Mouse (Mus musculus) limb, embryonic 15.5 days (tissue): ENCODE measurements around the gene Nhsl1. TPM values are rescaled to one million over a fixed set of nuclear protein-coding genes. Genes with fewer than 3 reads are reported as not detected.
A peak's percentile ranks its signal among the peaks of the same experiment; 100 is the strongest.

Experiments used
- ATAC-seq: fragments of 200-750 bp; cut with Nextera tagmentation; 2 replicates; pipeline ENCODE4 v1.8.0; 2017; ENCODE audit warnings: low read depth, moderate TSS enrichment; ENCODE audit not compliant: insufficient number of reproducible peaks, low FRiP score, low TSS enrichment
- H3K27ac ChIP-seq: fragments of 300-500 bp; sonication (generic); 2 replicates; pipeline ENCODE4 v1.5.1; 2015; ENCODE audit warnings: moderate library complexity, mild to moderate bottlenecking, inconsistent platforms
- H3K27me3 ChIP-seq: fragments of 300-500 bp; sonication (generic); 2 replicates; pipeline ENCODE4 v1.6.1; 2015; ENCODE audit warnings: inconsistent platforms
- H3K36me3 ChIP-seq: fragments of 300-500 bp; sonication (generic); 2 replicates; pipeline ENCODE4 v1.6.1; 2015; ENCODE audit warnings: inconsistent platforms
- H3K4me1 ChIP-seq: fragments of 300-500 bp; sonication (generic); 2 replicates; pipeline ENCODE4 v1.6.1; 2015; ENCODE audit warnings: inconsistent platforms
- H3K4me2 ChIP-seq: fragments of 300-500 bp; sonication (generic); 2 replicates; pipeline ENCODE4 v1.6.1; 2015; ENCODE audit warnings: mild to moderate bottlenecking, inconsistent platforms
- H3K4me3 ChIP-seq: fragments of 300-500 bp; sonication (generic); 2 replicates; pipeline ENCODE4 v1.5.1; 2015; ENCODE audit warnings: mild to moderate bottlenecking, inconsistent platforms
- H3K9ac ChIP-seq: fragments of 300-500 bp; sonication (generic); 2 replicates; pipeline ENCODE4 v1.6.1; 2015; ENCODE audit warnings: inconsistent platforms
- H3K9me3 ChIP-seq: fragments of 300-500 bp; sonication (generic); 2 replicates; pipeline ENCODE4 v1.6.1; 2016; ENCODE audit warnings: inconsistent platforms
- WGBS: fragments of 180-500 bp; shearing (Covaris S2); methylation state at CpG from one replicate; pipeline ENCODE4 v1.1.7; 2015; 5-methylcytosine and 5-hydroxymethylcytosine counted together
- polyA plus RNA-seq: library from polyadenylated mRNA; unstranded; fragments of >200 nt; fragmentation: Nextera tagmentation; extraction: Ambion mirVana; gene quantifications from 2 replicates; pipeline ENCODE4 v1.2.1, GENCODE M21; 2015

Nhsl1 gene
- polyA plus RNA-seq, 1 experiment from 2014 or later, result 11.5 TPM

- Histone ChIP-seq H3K4me1 (peaks cover 30% of the 10 kb centered on the region), H3K9me3 (no peaks in the 10 kb centered on the region), H3K27me3 (no peaks in the 10 kb centered on the region), H3K27ac (peak overlapping the region; percentile 38; the same call in 1 of the 2 replicates), H3K36me3 (peaks cover 34% of the 10 kb centered on the region), H3K4me2 (no peak overlapping the region), H3K4me3 (no peak overlapping the region), H3K9ac (no peak overlapping the region)
- WGBS, result 54% methylated on average over 20 of the region's 20 CpGs
- ATAC-seq, result no peak
These were observed 208.3 kb downstream of the Nhsl1 start for GRCm38 (mm10) chr10:18526851-18527675.

GRCm38 (mm10) chr10:18527766-18528165, 209.0 kb downstream of the Nhsl1 start:
- 48% methylated on average over 7 of the region's 7 CpGs for WGBS
- H3K4me3 ChIP-seq, result no peak overlapping the region
- H3K27me3 ChIP-seq, result no peaks in the 10 kb centered on the region
- ATAC-seq, result no peak
- H3K27ac ChIP-seq, result 0 out of 2 replicates have a peak overlapping the region, but pooled peaks have one; percentile 33
- no peak overlapping the region for H3K9ac ChIP-seq
- no peaks in the 10 kb centered on the region for H3K9me3 ChIP-seq
- H3K4me1 ChIP-seq, result peaks cover 30% of the 10 kb centered on the region
- peaks cover 35% of the 10 kb centered on the region for H3K36me3 ChIP-seq
- H3K4me2 ChIP-seq, result no peak overlapping the region

GRCm38 (mm10) chr10:18528475-18528874, 209.7 kb downstream of the Nhsl1 start:
- Histone ChIP-seq H3K27me3 (no peaks in the 10 kb centered on the region), H3K4me3 (no peak overlapping the region), H3K9me3 (no peaks in the 10 kb centered on the region), H3K4me1 (peaks cover 30% of the 10 kb centered on the region), H3K4me2 (0 out of 2 replicates have a peak overlapping the region, but pooled peaks have one; percentile 5), H3K9ac (no peak overlapping the region), H3K36me3 (peaks cover 35% of the 10 kb centered on the region), H3K27ac (peak overlapping the region; percentile 33; the same call in 1 of the 2 replicates)
- WGBS, result 40% methylated on average over 5 of the region's 5 CpGs
- ATAC-seq, result no peak

GRCm38 (mm10) chr10:18529177-18529576, 210.4 kb downstream of the Nhsl1 start:
- Histone ChIP-seq H3K36me3 (peaks cover 30% of the 10 kb centered on the region), H3K4me3 (no peak overlapping the region), H3K9ac (no peak overlapping the region), H3K27ac (no peak overlapping the region), H3K9me3 (no peaks in the 10 kb centered on the region), H3K4me1 (peaks cover 30% of the 10 kb centered on the region), H3K4me2 (no peak overlapping the region), H3K27me3 (no peaks in the 10 kb centered on the region)
- ATAC-seq, result no peak
- 79% methylated on average over 4 of the region's 4 CpGs for WGBS

- WGBS, result 80% methylated on average over 4 of the region's 4 CpGs
- H3K4me3 ChIP-seq, result no peak overlapping the region
- no peak overlapping the region for H3K4me2 ChIP-seq
- no peak for ATAC-seq
- H3K36me3 ChIP-seq, result peaks cover 22% of the 10 kb centered on the region
- H3K9ac ChIP-seq, result no peak overlapping the region
- H3K4me1 ChIP-seq, result peaks cover 30% of the 10 kb centered on the region
- no peaks in the 10 kb centered on the region for H3K9me3 ChIP-seq
- no peak overlapping the region for H3K27ac ChIP-seq
- H3K27me3 ChIP-seq, result no peaks in the 10 kb centered on the region
These were observed 211.4 kb downstream of the Nhsl1 start for GRCm38 (mm10) chr10:18530161-18530560.

GRCm38 (mm10) chr10:18532293-18532692, 213.5 kb downstream of the Nhsl1 start:
- Histone ChIP-seq H3K9me3 (no peaks in the 10 kb centered on the region), H3K4me1 (peaks cover 11% of the 10 kb centered on the region), H3K9ac (no peak overlapping the region), H3K27ac (no peak overlapping the region), H3K4me2 (no peak overlapping the region), H3K4me3 (no peak overlapping the region), H3K27me3 (no peaks in the 10 kb centered on the region), H3K36me3 (peaks cover 17% of the 10 kb centered on the region)
- ATAC-seq, result no peak
- WGBS, result 41% methylated on average over 8 of the region's 8 CpGs

GRCm38 (mm10) chr10:18536889-18537288, 218.1 kb downstream of the Nhsl1 start:
- Histone ChIP-seq H3K9me3 (no peaks in the 10 kb centered on the region), H3K27me3 (no peaks in the 10 kb centered on the region), H3K27ac (no peak overlapping the region), H3K4me3 (no peak overlapping the region), H3K9ac (no peak overlapping the region), H3K4me2 (no peak overlapping the region), H3K4me1 (no peaks in the 10 kb centered on the region), H3K36me3 (peaks cover 9% of the 10 kb centered on the region)
- 90% methylated on average over 2 of the region's 2 CpGs for WGBS
- ATAC-seq, result no peak

- peak overlapping the region; percentile 74; the same call in 1 of the 2 replicates for H3K27ac ChIP-seq
- WGBS, result 7% methylated on average over 13 of the region's 13 CpGs
- H3K4me2 ChIP-seq, result peak overlapping the region; percentile 82
- H3K4me3 ChIP-seq, result peak overlapping the region; percentile 61
- no peak for ATAC-seq
- H3K9me3 ChIP-seq, result no peaks in the 10 kb centered on the region
- H3K27me3 ChIP-seq, result no peaks in the 10 kb centered on the region
- H3K36me3 ChIP-seq, result no peaks in the 10 kb centered on the region
- peak overlapping the region; percentile 50 for H3K9ac ChIP-seq
- H3K4me1 ChIP-seq, result peaks cover 17% of the 10 kb centered on the region
These were observed 226.5 kb downstream of the Nhsl1 start for GRCm38 (mm10) chr10:18545309-18545708.

GRCm38 (mm10) chr10:18545813-18546235, 227.0 kb downstream of the Nhsl1 start, which contains the start of gene Hebp2:
TSS of gene Hebp2 (minus strand) at chr10:18546076.
- Histone ChIP-seq H3K9me3 (no peaks in the 10 kb centered on the region), H3K9ac (peak within 1 kb of the TSS; percentile 50), H3K4me3 (peak within 1 kb of the TSS; percentile 61), H3K4me2 (peak within 1 kb of the TSS; percentile 82), H3K27ac (peak within 1 kb of the TSS; percentile 74), H3K36me3 (no peaks in the 10 kb centered on the region), H3K27me3 (no peaks in the 10 kb centered on the region), H3K4me1 (peaks cover 17% of the 10 kb centered on the region)
- WGBS, result 1% methylated on average over 22 of the region's 22 CpGs
- ATAC-seq, result peak; percentile 75; the same call in 1 of the 2 replicates

- Histone ChIP-seq H3K36me3 (no peaks in the 10 kb centered on the region), H3K9me3 (no peaks in the 10 kb centered on the region), H3K9ac (no peak overlapping the region), H3K4me2 (no peak overlapping the region), H3K27me3 (no peaks in the 10 kb centered on the region), H3K4me3 (no peak overlapping the region), H3K27ac (no peak overlapping the region), H3K4me1 (peaks cover 17% of the 10 kb centered on the region)
- ATAC-seq, result no peak
- WGBS, result 84% methylated on average over 4 of the region's 4 CpGs
These were observed 228.6 kb downstream of the Nhsl1 start for GRCm38 (mm10) chr10:18547381-18547780.

GRCm38 (mm10) chr10:18549321-18550216, 230.8 kb downstream of the Nhsl1 start:
- Histone ChIP-seq H3K4me1 (peaks cover 17% of the 10 kb centered on the region), H3K27ac (no peak overlapping the region), H3K9ac (no peak overlapping the region), H3K27me3 (no peaks in the 10 kb centered on the region), H3K9me3 (no peaks in the 10 kb centered on the region), H3K36me3 (no peaks in the 10 kb centered on the region), H3K4me2 (peak overlapping the region; percentile 61), H3K4me3 (peak overlapping the region; percentile 37)
- no peak for ATAC-seq
- WGBS, result 3% methylated on average over 34 of the region's 35 CpGs
